Mouse (Mus musculus): ENCODE measurements at regions not wholly inside any gene's neighbourhood (a gene's known extent, or its start where the extent isn't known, plus 50 kb on each side); places are given as distances from the start of the nearest gene placed in this dataset.

GRCm38 (mm10) chr2:72825251-72825650 lies 155.0 kb downstream of the Sp3 start:
- Histone ChIP-seq H3K27ac (no peak overlapping the region), H3K4me3 (no peak overlapping the region)
- intact Hi-C loops (cut with DNase I), result no loop called here
- DNase-seq (ENCODE audit: extremely low spot score in 1 of 2, low spot score in 2 of 2), result no peak
- no peak for TF ChIP-seq CTCF (IDR thresholded peaks at IDR 0.05)

- intact Hi-C loops (cut with DNase I), result no loop called here
- no peak for TF ChIP-seq CTCF (IDR thresholded peaks at IDR 0.05)
- no peak for DNase-seq (ENCODE audit: extremely low spot score in 1 of 2, low spot score in 2 of 2)
- no peak overlapping the region for H3K27ac ChIP-seq
- H3K4me3 ChIP-seq, result no peak overlapping the region
Observed at GRCm38 (mm10) chr2:72829139-72829538, 151.1 kb downstream of the Sp3 start.

DNA sequence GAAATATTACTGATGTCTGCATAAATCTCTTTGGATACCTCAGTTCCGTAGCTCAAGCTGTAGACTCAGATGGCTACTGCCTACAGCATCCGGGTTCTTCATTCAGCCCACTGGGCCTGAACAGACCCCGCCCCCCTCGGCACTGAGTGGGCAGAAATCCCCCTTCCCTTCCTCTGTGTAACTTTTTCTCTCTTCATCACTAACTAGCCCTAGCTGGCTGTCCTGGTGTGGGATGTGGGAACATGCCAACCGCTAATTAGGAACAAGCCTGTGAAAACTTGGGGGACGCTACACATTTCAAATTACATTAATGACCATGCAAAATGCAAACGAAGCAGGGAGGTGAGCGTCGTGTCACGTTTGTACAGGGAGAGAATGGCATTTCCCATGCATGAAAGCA lies 147.5 kb downstream of the Sp3 start:
- no peak for DNase-seq (ENCODE audit: extremely low spot score in 1 of 2, low spot score in 2 of 2)
- intact Hi-C loops (cut with DNase I), result no loop called here
- TF ChIP-seq CTCF (IDR thresholded peaks at IDR 0.05), result no peak

GRCm38 (mm10) chr2:72838085-72838727 lies 142.0 kb downstream of the Sp3 start:
- H3K4me3 ChIP-seq, result no peak overlapping the region
- intact Hi-C loops (cut with DNase I), result no loop called here
- DNase-seq (ENCODE audit: extremely low spot score in 1 of 2, low spot score in 2 of 2), result no peak
- no peak overlapping the region for H3K27ac ChIP-seq
- TF ChIP-seq CTCF (IDR thresholded peaks at IDR 0.05), result no peak

More for the DNA sequence above, 147.5 kb downstream of the Sp3 start:
- Histone ChIP-seq H3K27ac (no peak overlapping the region), H3K4me3 (no peak overlapping the region)

GRCm38 (mm10) chr2:72839673-72840072 lies 140.6 kb downstream of the Sp3 start:
- Histone ChIP-seq H3K4me3 (no peak overlapping the region), H3K27ac (no peak overlapping the region)
- DNase-seq (ENCODE audit: extremely low spot score in 1 of 2, low spot score in 2 of 2), result no peak
- TF ChIP-seq CTCF (IDR thresholded peaks at IDR 0.05), result no peak
- intact Hi-C loops (cut with DNase I), result no loop called here

DNA sequence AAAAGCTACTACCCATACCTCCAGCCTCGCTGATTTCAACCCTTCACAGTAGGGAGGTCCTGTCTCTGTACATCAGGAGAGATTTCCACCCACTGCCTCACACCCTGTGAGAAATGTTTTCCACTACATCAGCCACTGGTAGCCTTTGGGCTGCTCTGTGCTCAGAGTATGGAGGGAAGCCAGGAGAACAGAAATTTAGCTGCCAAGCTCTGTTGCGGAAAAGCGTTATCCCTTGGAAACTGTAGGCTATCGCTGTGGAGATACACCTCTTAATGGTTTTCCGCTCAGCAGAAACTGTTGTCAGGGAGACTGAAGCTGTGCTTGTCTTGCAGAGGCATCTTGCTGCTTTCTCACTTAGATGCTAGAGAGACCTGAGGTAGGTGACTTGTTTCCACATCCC lies 138.9 kb downstream of the Sp3 start:
- Histone ChIP-seq H3K4me3 (no peak overlapping the region), H3K27ac (no peak overlapping the region)
- intact Hi-C loops (cut with DNase I), result no loop called here
- no peak for TF ChIP-seq CTCF (IDR thresholded peaks at IDR 0.05)
- no peak for DNase-seq (ENCODE audit: extremely low spot score in 1 of 2, low spot score in 2 of 2)

- no peak for DNase-seq (ENCODE audit: extremely low spot score in 1 of 2, low spot score in 2 of 2)
- intact Hi-C loops (cut with DNase I), result no loop called here
- Histone ChIP-seq H3K4me3 (no peak overlapping the region), H3K27ac (no peak overlapping the region)
- TF ChIP-seq CTCF (IDR thresholded peaks at IDR 0.05), result no peak
Observed at GRCm38 (mm10) chr2:72843610-72844009, 136.6 kb downstream of the Sp3 start.

DNA sequence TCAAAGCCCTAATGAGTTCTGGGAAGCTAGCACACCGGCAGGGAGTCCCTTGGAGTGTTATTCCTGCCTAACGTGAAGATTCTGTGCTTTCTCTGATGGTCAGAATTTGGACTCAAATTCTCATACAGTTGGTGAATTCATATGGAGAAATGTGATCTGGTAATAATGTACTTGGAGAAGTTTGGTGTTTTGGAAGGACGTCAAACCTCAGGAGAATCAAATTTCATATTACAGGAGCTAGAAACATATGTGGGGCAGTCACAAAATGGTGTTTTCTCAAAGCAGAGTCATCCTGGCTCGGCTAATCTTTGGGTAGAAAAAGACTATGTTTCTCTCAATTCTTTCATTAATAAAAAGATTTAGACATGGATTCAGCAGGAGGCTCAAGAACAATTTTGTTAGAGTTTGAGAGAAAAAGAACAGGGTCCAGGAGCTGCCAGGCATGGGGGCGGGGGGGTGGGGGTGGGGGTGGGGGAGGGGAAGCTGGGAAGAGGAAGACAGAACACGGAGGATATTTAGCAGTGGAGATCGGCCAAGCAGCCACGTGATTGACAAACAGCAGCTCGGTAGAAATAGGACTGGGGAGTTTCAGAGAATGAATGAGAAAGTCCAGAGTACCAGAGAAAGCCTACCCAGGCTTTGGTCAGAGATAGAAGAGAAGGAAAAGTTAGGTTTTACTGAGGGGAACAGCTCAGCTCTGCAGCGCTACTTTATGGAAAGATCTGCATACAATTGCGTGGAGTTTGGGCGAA lies 130.6 kb downstream of the Sp3 start:
- intact Hi-C loops (cut with DNase I), result no loop called here
- no peak for TF ChIP-seq CTCF (IDR thresholded peaks at IDR 0.05)
- Histone ChIP-seq H3K27ac (no peak overlapping the region), H3K4me3 (no peak overlapping the region)
- DNase-seq (ENCODE audit: extremely low spot score in 1 of 2, low spot score in 2 of 2), result no peak

DNA sequence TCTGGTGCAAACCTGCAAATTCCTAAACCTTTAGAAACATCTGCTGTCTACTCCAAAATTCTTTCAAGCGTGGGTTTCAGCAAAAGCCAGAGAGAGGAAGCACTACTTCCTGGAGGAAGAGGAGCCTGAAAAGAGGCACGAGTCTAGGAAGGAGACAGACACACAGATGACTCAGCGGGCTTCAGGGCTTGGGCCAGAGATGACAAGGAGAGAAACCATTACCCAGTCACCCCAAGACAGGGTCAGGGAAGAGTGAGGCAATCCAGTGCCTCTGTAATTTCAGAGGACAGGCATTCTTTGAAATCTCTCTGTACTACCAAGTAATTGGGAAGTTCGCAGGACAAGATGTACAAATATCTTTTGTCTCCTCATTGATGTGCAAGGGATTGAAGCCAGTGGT lies 127.7 kb downstream of the Sp3 start:
- intact Hi-C loops (cut with DNase I), result no loop called here
- H3K4me3 ChIP-seq, result no peak overlapping the region
- no peak for DNase-seq (ENCODE audit: extremely low spot score in 1 of 2, low spot score in 2 of 2)
- no peak for TF ChIP-seq CTCF (IDR thresholded peaks at IDR 0.05)
- no peak overlapping the region for H3K27ac ChIP-seq

- intact Hi-C loops (cut with DNase I), result no loop called here
- Histone ChIP-seq H3K27ac (no peak overlapping the region), H3K4me3 (no peak overlapping the region)
- DNase-seq (ENCODE audit: extremely low spot score in 1 of 2, low spot score in 2 of 2), result no peak
- TF ChIP-seq CTCF (IDR thresholded peaks at IDR 0.05), result no peak
Observed at GRCm38 (mm10) chr2:72855276-72855970, 124.8 kb downstream of the Sp3 start.

GRCm38 (mm10) chr2:72855971-72856755 lies 124.1 kb downstream of the Sp3 start:
- Histone ChIP-seq H3K4me3 (no peak overlapping the region), H3K27ac (no peak overlapping the region)
- intact Hi-C loops (cut with DNase I), result no loop called here
- no peak for DNase-seq (ENCODE audit: extremely low spot score in 1 of 2, low spot score in 2 of 2)
- no peak for TF ChIP-seq CTCF (IDR thresholded peaks at IDR 0.05)

DNA sequence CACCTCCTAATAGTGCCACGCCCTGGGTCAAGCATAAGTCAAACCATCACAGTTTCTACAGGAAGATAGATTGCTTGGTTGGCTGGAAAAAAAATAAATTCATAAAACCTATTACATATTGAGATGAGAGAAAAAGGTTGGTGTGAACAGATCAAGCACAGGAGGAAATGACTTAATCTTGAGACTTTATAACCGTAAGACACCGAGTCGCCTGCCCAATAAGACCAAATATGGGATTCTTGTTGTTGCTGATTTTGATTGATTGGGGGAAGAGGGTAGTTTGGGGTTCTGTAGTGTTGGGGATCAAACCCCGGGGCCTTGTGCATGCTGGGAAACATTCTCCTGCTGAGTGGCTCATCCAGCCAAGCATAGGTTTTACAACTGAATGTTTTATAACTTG lies 122.9 kb downstream of the Sp3 start:
- no peak overlapping the region for H3K4me3 ChIP-seq
- DNase-seq (ENCODE audit: extremely low spot score in 1 of 2, low spot score in 2 of 2), result no peak
- H3K27ac ChIP-seq, result no peak overlapping the region
- no peak for TF ChIP-seq CTCF (IDR thresholded peaks at IDR 0.05)
- intact Hi-C loops (cut with DNase I), result no loop called here

All from left cerebral cortex, adult 2 months (tissue).